Mouse (Mus musculus): Measurements from ENCODE around the gene Mrgbp. TPM values are rescaled to one million over a fixed set of nuclear protein-coding genes. Genes with fewer than 3 reads are reported as not detected.

The Mrgbp gene
- total RNA-seq, 4 experiments from 2014 or later, result 20.9 to 26.4 (median 22.7) TPM

DNA sequence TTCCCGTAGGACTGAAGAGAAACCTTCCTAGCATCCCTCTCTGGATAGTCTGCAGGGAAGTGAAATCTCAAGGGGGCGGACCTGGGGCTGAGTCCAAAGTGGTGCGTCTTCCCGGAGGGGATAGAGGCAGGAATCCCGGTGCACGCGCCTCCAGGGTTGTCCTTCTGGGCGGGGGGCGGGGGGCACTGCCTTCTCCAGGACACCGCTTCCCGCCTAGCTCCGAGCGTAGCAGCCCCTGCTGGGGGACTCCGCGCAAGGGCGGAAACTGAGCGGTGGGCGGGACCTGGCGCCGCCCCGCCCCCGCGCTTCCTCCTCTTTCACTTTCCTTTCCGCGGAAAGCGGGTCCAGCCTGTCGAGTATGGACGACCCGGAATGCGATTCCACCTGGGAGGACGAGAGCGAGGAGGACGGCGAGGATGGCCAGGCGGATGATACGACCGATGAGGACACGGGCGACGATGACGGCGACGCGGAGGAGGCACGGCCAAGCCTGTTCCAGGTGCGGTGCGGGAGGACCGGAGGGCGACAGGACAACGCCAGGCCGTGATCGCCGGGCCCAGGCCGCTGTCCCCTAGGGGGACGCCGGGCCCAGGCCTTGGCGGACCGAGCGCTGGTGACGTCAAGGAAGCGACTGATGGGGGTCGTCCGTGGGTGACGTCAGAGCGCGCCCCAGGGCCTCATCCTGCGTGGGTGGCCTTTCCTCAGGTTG, 8.2 kb downstream of the Mrgbp start, which contains the start of gene Ogfr:
TSS of gene Ogfr (plus strand) at position 123 of the 709 bp plus-strand sequence.
- peak; percentile 70 to 73 for DNase-seq (ENCODE audit: low spot score in 2 of 2)

DNA sequence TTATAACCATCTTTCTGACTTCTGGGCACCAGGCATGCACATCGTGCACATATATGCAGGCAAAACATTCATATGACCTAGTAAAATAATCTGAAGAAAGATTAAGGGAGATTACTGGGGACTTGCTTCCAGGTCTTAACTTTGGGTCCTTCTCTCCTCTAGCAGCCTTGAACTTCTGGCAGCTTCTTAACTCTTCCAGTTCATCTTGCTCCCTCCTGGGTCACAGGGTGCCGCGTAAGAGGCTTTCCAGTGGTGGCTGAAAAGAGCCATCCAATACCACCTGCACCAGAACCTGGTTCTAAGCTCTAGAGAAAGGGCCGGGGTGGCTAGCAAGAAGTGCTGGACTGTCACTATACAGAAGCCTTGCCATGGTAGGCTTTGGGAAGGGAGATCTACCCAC, 16.4 kb downstream of the Mrgbp start, which contains the start of gene Col9a3:
TSS of gene Col9a3 (plus strand) at position 301 of the 400 bp plus-strand sequence.
- no peak for DNase-seq (ENCODE audit: low spot score in 2 of 2)

DNA sequence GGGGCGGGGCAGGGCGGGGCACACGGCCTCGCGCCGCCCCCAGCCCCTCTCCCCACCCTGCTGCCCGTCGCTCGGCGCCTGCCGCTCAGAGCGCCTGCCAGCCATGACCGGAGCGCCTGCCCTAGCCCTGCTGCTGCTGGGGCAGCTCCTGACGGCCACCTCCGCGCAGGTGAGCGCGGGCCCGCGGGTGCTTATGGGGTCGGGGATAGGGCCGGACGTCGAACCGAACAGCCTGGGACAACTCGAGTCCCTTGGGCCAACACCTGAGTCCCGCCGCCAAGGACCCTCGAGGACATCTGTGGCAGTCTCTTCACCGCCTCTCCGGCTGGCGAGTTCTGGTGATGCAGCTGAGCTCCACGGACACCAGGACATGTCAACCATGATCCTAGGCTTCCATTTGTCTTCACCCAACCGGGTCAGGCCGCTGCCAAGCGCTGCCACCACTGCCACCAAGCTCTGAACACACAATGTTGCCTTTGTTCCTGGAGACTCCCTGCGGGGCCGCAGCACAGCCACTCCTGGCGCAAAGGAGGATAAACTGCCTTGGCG, 17.1 kb downstream of the Mrgbp start:
- no peak for DNase-seq (ENCODE audit: low spot score in 2 of 2)

DNA sequence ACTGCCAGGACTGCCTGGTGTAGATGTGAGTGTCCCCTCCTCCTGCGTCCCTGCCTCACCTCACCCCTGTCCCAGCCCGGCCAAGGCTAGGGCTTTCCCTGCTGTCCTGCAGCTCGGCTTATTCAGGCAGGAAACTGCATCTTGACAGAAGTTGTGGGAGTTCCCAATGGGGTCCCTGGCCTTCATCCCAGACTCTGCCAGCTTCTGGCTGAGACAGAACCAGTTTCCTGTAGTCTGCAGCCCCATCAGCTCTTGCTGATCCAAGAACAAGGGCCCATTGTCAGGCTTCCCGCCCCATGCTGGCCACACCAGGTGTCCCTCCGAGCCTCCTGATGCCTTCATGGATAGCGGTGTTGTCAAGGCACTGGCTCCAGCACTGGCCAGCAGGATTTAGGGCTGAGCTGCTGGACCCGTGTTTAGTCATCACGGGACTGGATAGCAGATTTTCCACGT, 19.5 kb downstream of the Mrgbp start:
- DNase-seq (ENCODE audit: low spot score in 2 of 2), result peak in 1 of 2 experiments; percentile 46

DNA sequence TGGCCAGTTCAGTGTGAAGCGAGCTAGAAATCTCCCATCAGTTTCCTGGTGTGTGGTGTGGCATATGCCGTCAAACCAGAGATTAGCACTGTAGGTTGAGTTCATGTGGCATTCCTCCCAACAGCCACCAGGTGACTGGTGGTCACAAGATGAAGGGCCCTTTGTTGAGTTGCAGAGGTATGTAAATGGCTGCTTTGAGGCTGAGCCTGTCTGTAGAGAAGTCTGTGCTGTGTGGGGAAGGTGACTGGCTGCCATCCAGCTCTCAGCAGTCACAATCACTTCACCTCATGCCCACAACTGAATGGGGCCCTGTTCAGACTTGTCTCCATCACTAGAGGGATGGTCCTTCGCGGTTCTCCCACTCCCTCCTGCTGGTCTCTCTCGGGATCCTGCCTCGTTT, 23.7 kb downstream of the Mrgbp start:
- no peak for DNase-seq (ENCODE audit: low spot score in 2 of 2)

DNA sequence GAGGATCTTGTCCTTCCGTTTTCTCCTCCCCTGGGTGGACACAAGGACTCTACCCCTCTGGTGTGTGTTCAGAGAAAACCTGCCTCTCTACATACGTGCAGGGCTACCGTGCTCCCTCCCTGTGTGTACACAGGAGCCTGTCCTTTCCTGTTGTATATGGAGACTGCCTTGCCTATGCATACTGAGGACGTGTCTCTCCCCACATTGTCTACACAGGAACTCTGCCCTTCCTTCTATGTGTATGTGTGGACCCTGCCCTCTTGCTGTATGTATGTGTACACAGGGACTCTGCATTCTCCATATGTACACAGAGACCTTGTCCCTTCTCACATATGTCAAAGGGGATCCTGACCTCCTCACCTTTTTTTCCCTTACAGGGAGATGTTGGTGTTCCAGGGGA, 29.2 kb downstream of the Mrgbp start:
- no peak for DNase-seq (ENCODE audit: low spot score in 2 of 2)

DNA sequence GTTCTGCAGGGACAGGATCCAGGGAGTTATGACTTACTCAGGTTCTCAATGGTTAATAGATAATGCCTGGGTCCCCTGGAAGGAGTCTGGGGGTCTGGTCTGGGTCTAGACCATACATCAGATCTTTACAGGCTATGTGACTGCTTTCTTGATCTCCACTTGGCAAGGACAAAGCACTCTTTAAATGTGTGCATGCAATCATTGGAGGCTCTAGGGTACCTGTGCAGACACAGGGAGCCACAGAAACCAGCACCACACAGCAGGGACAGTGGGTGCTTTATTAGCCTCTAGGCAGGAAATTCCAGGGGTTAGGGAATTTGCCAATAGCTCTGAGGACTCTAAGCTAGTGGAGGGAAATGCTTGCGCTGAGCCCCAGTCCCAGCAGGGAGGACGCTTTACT, 30.8 kb downstream of the Mrgbp start:
- DNase-seq (ENCODE audit: low spot score in 2 of 2), result no peak

Other genes starting within 250 kb of the Mrgbp start
- gene Gata5, start 246.6 kb upstream of the Mrgbp start, total RNA-seq (2022), result not detected
- gene Slco4a1, start 125.1 kb upstream of the Mrgbp start, total RNA-seq (2022), result 1 to 10 TPM; 1.7 to 2.8 (median 2.1) TPM
- gene Ntsr1, start 81.3 kb upstream of the Mrgbp start, total RNA-seq (2022), result 1 to 10 TPM; 3.1 to 4.7 (median 4.3) TPM
- gene Ogfr, start 7.9 kb downstream of the Mrgbp start, total RNA-seq (2022), result 10 to 100 TPM; 31.4 to 40.8 (median 36.4) TPM
- gene Col9a3, start 16.5 kb downstream of the Mrgbp start, total RNA-seq (2022), result 10 to 100 TPM in 2 of 4 experiments, 1 to 10 TPM in 2; 7.5 to 11.2 (median 9.4) TPM
- gene Tcfl5, start 61.4 kb downstream of the Mrgbp start, total RNA-seq (2022), result under 1 TPM; 0.20 to 0.45 (median 0.28) TPM
- 10 to 100 TPM; 55.2 to 63.2 (median 60.2) TPM for gene Dido1, start 128.7 kb downstream of the Mrgbp start, total RNA-seq (2022)
- 10 to 100 TPM; 57.7 to 66.1 (median 60.0) TPM for gene Gid8, start 128.8 kb downstream of the Mrgbp start, total RNA-seq (2022)
- 1 to 10 TPM in 1 of 4 experiments, under 1 TPM in 3; 0.29 to 1.0 (median 0.71) TPM for gene Slc17a9, start 144.0 kb downstream of the Mrgbp start, total RNA-seq (2022)
- gene Bhlhe23, start 195.6 kb downstream of the Mrgbp start, total RNA-seq (2022), result not detected

All from layer of hippocampus, adult 8-10 months (tissue).